In genomic region chr5:92838351-92838784, GRCm38 (mm10) we compare ENCODE assay signal across 23 mouse cellular contexts.
DNase-seq lines count a peak whose midpoint lies in the region; ATAC-seq and TF ChIP-seq lines count a peak whose summit lies in the region.
"Had no signal": no experiment of that assay in that cellular context is flagged by ENCODE, and none has a peak within 500 bp of the region (broad histone marks: within the 10 kb centered on the region; RNA-seq: fewer than 3 reads in every experiment).

No protein-coding gene starts in this region.

- no peak overlapping the region for H3K4me3 ChIP-seq in forebrain, embryonic 15.5 days
- H3K4me3 ChIP-seq in forebrain, embryonic 13.5 days, result no peak overlapping the region
- H3K4me3 ChIP-seq in layer of hippocampus, adult 2 months, result no peak overlapping the region
- no peak overlapping the region for H3K4me3 ChIP-seq in small intestine, adult 2 months (ENCODE audit: low read depth, low read length)
- H3K4me3 ChIP-seq: embryonic facial prominence, embryonic 10.5 days; limb, embryonic 15.5 days had no signal

- peaks cover 34% of the 10 kb centered on the region for H3K4me1 ChIP-seq in forebrain, embryonic 15.5 days
- H3K4me1 ChIP-seq in forebrain, embryonic 13.5 days, result peaks cover 52% of the 10 kb centered on the region
- peaks cover 29% of the 10 kb centered on the region; the same call in 1 of the 2 replicates for H3K4me1 ChIP-seq in small intestine, adult 2 months (ENCODE audit: control insufficient read depth, insufficient read depth, insufficient read length, low read length)

- TF ChIP-seq POLR2A in small intestine, adult 2 months (IDR thresholded peaks at IDR 0.05; ENCODE audit: low read depth, low read length), result no peak

- H3K27me3 ChIP-seq in forebrain, embryonic 15.5 days, result no peaks in the 10 kb centered on the region
- no peaks in the 10 kb centered on the region for H3K27me3 ChIP-seq in forebrain, embryonic 13.5 days
- H3K27me3 ChIP-seq in small intestine, adult 2 months (ENCODE audit: control insufficient read depth, insufficient read depth, low read length), result no peaks in the 10 kb centered on the region
- H3K27me3 ChIP-seq: limb, embryonic 15.5 days; Patski had no signal

- TF ChIP-seq CTCF in layer of hippocampus, adult 2 months (conservative IDR thresholded peaks at IDR 0.05), result no peak
- TF ChIP-seq CTCF in small intestine, adult 2 months (IDR thresholded peaks at IDR 0.05; ENCODE audit: extremely low read depth, insufficient read length, insufficient replicate concordance, low read depth, low read length), result no peak

- no peak overlapping the region for H3K4me2 ChIP-seq in forebrain, embryonic 15.5 days (replicated peaks)
- H3K4me2 ChIP-seq in forebrain, embryonic 13.5 days, result no peak overlapping the region
- H3K4me2 ChIP-seq: limb, embryonic 15.5 days had no signal

- no peak overlapping the region for H3K27ac ChIP-seq in forebrain, embryonic 15.5 days (replicated peaks)
- H3K27ac ChIP-seq in forebrain, embryonic 13.5 days, result no peak overlapping the region
- H3K27ac ChIP-seq in layer of hippocampus, adult 2 months, result no peak overlapping the region
- H3K27ac ChIP-seq in small intestine, adult 2 months (ENCODE audit: insufficient read depth, low read depth, low read length), result peak overlapping the region; percentile 84
- H3K27ac ChIP-seq: embryonic facial prominence, embryonic 10.5 days; limb, embryonic 15.5 days; stomach, postnatal 0 days had no signal

- peak; percentile 9 for DNase-seq in layer of hippocampus, adult 9-11 months
- no peak for DNase-seq in layer of hippocampus, adult 2 months (ENCODE audit: low spot score in 2 of 2)
- peak; percentile 73 for DNase-seq in brain, adult 2 months (ENCODE audit: low read depth, low spot score)
- no peak for DNase-seq in right cerebral cortex, postnatal 25 days
- DNase-seq: cerebellum, adult 8-10 months; gastrocnemius, postnatal 14 days; heart, adult 18-20 months; heart, postnatal 36 days; kidney, adult 18-20 months; kidney, postnatal 10 days; liver, postnatal 0 days; lung, postnatal 10 days; retina, postnatal 1 day; right cerebral cortex, postnatal 4 days; thymus, postnatal 14 days had no signal

- no peaks in the 10 kb centered on the region for H3K9me3 ChIP-seq in forebrain, embryonic 15.5 days
- no peaks in the 10 kb centered on the region for H3K9me3 ChIP-seq in forebrain, embryonic 13.5 days (replicated peaks)
- H3K9me3 ChIP-seq: limb, embryonic 15.5 days had no signal

- 64% methylated on average over 9 of the region's 9 CpGs for WGBS in forebrain, embryonic 15.5 days
- 74% methylated on average over 9 of the region's 9 CpGs for WGBS in forebrain, embryonic 13.5 days
- 24% methylated on average over 9 of the region's 9 CpGs for WGBS in small intestine, adult 2 months

- no peaks in the 10 kb centered on the region for H3K36me3 ChIP-seq in forebrain, embryonic 15.5 days
- no peaks in the 10 kb centered on the region for H3K36me3 ChIP-seq in forebrain, embryonic 13.5 days (ENCODE audit: poor library complexity, severe bottlenecking)
- H3K36me3 ChIP-seq in small intestine, adult 2 months (ENCODE audit: control insufficient read depth, insufficient read depth, low read length), result peaks cover 16% of the 10 kb centered on the region
- H3K36me3 ChIP-seq: limb, embryonic 15.5 days had no signal

- ATAC-seq in forebrain, embryonic 15.5 days (replicated peaks), result 0 out of 2 replicates have a peak, but pooled peaks have one; percentile 21
- ATAC-seq in forebrain, embryonic 13.5 days, result no peak
- ATAC-seq: CD4-positive, CD25-positive, alpha-beta regulatory T cell, adult 4 months; liver, postnatal 0 days; Patski had no signal

- H3K9ac ChIP-seq in forebrain, embryonic 15.5 days (replicated peaks), result no peak overlapping the region
- no peak overlapping the region for H3K9ac ChIP-seq in forebrain, embryonic 13.5 days
- H3K9ac ChIP-seq: limb, embryonic 15.5 days; liver, postnatal 0 days had no signal

Comparison
In these comparisons a context has a peak if more than half of its experiments do, and no peak if none do; other contexts are left out.
1. DNase-seq: peak in layer of hippocampus, adult 9-11 months (single experiment) and brain, adult 2 months (single experiment); none in layer of hippocampus, adult 2 months (0 of 2) and right cerebral cortex, postnatal 25 days (single experiment).